Mouse (Mus musculus): ENCODE measurements around the gene Rpn2. TPM values are rescaled to one million over a fixed set of nuclear protein-coding genes. Genes with fewer than 3 reads are reported as not detected.
A peak's percentile ranks its signal among the peaks of the same experiment; 100 is the strongest.

Rpn2 gene
- polyA plus RNA-seq, 1 experiment from 2014 or later: 223 TPM

DNA sequence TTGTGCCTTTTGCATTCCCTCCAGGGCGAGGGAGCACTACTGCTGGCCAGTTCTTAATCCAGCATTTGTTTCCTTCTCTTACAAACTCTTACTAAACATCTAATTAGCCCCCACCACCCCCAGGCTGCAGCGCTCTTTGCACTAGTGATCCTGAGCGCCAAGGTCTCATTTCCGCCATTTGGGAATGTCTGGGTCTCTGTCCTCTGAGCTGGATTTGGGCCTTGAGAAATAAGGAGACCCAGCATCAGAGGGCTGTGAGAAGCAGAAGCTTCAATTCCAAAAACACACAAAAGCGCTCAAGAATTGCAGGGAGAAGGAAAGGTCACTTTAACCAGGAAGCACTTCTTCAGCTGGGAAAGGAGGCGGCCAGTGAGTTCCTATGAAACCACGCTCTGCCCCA, 60.7 kb downstream of the Rpn2 start:
- WGBS: 76% methylated on average over 7 of the region's 7 CpGs
- Histone ChIP-seq H3K4me2 (no peak overlapping the region), H3K9ac (no peak overlapping the region), H3K4me1 (replicated peaks) (peaks cover 40% of the 10 kb centered on the region), H3K27me3 (no peaks in the 10 kb centered on the region), H3K9me3 (no peaks in the 10 kb centered on the region), H3K4me3 (no peak overlapping the region), H3K36me3 (no peaks in the 10 kb centered on the region), H3K27ac (replicated peaks) (peak overlapping the region; percentile 88)
- ATAC-seq (ENCODE audit: low FRiP score, low read depth): no peak

DNA sequence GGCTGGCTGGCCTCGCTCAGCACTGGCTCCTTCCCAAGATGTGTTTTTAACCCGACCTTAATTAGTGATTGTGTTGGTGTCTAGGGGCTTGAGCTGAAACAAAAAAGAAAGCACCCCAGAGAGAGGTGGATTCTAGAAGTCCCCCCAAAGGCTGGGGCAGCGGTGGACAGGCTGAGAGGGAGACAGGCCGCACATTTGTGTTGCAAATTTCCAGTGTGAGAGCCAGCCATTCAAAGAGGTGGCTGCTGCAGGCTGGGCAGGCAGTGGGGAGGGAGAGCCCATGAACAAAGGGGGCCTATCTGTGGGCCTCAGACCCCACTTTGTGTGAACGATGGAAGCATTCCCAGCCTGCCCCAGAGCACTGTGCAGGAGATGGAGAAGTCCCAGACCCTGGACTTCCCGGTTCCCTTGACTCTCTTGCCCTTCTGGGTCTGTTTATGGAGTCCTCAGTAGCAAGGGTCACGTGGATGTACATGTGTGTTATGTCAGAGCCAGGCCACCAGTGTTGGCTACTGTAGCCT, 61.5 kb downstream of the Rpn2 start:
- no peak overlapping the region for H3K4me3 ChIP-seq
- H3K4me1 ChIP-seq (replicated peaks): peaks cover 40% of the 10 kb centered on the region
- no peak overlapping the region for H3K4me2 ChIP-seq
- H3K9ac ChIP-seq: no peak overlapping the region
- no peaks in the 10 kb centered on the region for H3K27me3 ChIP-seq
- ATAC-seq (ENCODE audit: low FRiP score, low read depth): peak; percentile 83
- 14% methylated on average over 7 of the region's 7 CpGs for WGBS
- no peaks in the 10 kb centered on the region for H3K36me3 ChIP-seq
- peak overlapping the region; percentile 88 for H3K27ac ChIP-seq (replicated peaks)
- H3K9me3 ChIP-seq: no peaks in the 10 kb centered on the region

DNA sequence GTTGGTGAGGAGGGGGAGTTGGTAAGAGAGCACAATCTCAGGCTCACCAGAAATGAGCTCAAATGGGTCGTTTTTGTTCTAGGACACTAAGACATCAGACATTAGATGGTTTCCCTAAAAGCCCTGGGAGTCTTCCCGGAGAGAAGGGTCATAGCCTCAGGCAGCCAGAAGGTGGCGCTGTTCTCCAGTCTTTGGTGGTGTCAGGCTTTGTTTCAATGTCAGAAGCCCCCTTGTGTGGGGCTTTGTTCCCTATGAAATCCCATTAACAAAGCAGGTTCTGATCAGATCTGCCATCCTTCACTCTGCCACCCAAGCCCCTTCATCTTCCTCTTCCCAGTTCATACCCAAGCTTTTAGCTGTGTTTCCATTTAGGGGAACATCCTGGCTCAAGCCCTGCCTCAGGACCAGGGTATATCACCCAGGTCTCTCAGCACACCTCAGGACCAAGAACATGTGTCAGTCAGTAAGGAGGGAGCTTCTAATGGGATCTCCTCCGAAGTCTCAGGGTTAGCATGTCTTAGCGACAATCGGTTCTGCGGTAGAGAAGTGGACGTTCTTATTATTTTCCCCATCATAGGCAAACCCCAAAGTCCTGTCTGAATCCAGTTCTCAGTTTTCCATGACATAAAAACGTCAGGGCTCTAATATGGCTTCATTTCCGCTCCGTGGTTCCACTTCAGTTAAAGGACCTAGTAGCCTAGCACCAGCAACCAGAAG, 62.9 kb downstream of the Rpn2 start:
- H3K27me3 ChIP-seq: no peaks in the 10 kb centered on the region
- H3K27ac ChIP-seq (replicated peaks): peak overlapping the region; percentile 88
- H3K4me3 ChIP-seq: no peak overlapping the region
- peak overlapping the region; percentile 26; the same call in 1 of the 2 replicates for H3K9ac ChIP-seq
- no peak overlapping the region for H3K4me2 ChIP-seq
- no peaks in the 10 kb centered on the region for H3K36me3 ChIP-seq
- no peaks in the 10 kb centered on the region for H3K9me3 ChIP-seq
- peaks cover 45% of the 10 kb centered on the region for H3K4me1 ChIP-seq (replicated peaks)
- 33% methylated on average over 11 of the region's 11 CpGs for WGBS
- peak; percentile 46; the same call in 1 of the 2 replicates for ATAC-seq (ENCODE audit: low FRiP score, low read depth)

DNA sequence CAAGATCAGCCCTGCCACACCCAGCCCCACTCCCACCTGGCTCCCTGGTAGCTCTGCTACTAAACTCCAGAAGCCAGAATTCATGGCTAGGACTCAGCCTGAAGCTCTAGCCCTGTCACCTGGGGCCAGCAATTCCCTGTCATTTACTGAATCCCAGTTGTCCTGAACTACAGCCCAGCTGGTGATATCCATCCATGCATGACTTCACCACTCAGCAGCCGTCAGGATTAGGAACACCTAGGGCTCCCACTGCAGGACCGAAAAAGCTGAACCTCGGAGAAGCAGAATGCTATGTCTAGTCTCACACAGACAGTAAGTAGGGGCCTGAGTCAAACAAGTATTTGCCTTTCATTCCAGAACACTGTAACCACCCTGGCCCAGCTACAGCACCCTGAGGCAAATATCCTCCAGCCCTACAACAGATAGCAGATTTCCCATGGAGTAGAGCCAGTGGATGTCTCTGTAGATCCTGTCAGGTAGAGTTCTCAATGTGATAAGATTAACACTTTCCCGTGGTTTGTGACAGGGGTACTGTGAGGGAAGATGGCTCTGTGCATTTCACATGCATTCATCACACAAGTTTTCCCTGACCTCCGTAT, 63.6 kb downstream of the Rpn2 start:
- 29% methylated on average over 5 of the region's 5 CpGs for WGBS
- no peaks in the 10 kb centered on the region for H3K9me3 ChIP-seq
- peak overlapping the region; percentile 88 for H3K27ac ChIP-seq (replicated peaks)
- no peak overlapping the region for H3K4me3 ChIP-seq
- H3K9ac ChIP-seq: 0 out of 2 replicates have a peak overlapping the region, but pooled peaks have one; percentile 1
- H3K27me3 ChIP-seq: no peaks in the 10 kb centered on the region
- H3K4me2 ChIP-seq: no peak overlapping the region
- peaks cover 50% of the 10 kb centered on the region for H3K4me1 ChIP-seq (replicated peaks)
- no peaks in the 10 kb centered on the region for H3K36me3 ChIP-seq
- ATAC-seq (ENCODE audit: low FRiP score, low read depth): no peak

DNA sequence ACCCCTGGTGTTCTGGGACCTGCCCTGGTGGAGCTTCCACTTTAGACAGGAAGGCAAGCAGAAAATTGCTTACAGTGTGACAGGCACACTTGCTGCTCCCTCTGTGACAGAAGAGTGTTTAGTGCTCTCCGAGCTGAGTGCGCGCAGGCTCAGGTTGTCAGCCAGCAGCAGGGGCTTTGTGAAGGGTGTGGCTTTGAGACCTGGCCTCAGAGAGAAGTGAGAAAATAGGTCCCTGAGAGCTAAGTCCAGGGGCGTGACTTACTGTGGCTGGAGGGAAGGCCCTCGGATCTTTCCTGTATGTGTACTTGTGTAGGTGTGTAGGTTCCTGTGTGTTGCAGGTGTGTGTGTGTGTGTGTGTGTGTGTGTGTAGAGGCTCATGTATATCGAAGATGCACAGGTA, 64.5 kb downstream of the Rpn2 start:
- H3K4me3 ChIP-seq: no peak overlapping the region
- H3K4me2 ChIP-seq: no peak overlapping the region
- no peaks in the 10 kb centered on the region for H3K36me3 ChIP-seq
- H3K4me1 ChIP-seq (replicated peaks): peaks cover 58% of the 10 kb centered on the region
- no peaks in the 10 kb centered on the region for H3K9me3 ChIP-seq
- ATAC-seq (ENCODE audit: low FRiP score, low read depth): no peak
- H3K27me3 ChIP-seq: no peaks in the 10 kb centered on the region
- no peak overlapping the region for H3K9ac ChIP-seq
- H3K27ac ChIP-seq (replicated peaks): peak overlapping the region; percentile 88
- 57% methylated on average over 6 of the region's 6 CpGs for WGBS

DNA sequence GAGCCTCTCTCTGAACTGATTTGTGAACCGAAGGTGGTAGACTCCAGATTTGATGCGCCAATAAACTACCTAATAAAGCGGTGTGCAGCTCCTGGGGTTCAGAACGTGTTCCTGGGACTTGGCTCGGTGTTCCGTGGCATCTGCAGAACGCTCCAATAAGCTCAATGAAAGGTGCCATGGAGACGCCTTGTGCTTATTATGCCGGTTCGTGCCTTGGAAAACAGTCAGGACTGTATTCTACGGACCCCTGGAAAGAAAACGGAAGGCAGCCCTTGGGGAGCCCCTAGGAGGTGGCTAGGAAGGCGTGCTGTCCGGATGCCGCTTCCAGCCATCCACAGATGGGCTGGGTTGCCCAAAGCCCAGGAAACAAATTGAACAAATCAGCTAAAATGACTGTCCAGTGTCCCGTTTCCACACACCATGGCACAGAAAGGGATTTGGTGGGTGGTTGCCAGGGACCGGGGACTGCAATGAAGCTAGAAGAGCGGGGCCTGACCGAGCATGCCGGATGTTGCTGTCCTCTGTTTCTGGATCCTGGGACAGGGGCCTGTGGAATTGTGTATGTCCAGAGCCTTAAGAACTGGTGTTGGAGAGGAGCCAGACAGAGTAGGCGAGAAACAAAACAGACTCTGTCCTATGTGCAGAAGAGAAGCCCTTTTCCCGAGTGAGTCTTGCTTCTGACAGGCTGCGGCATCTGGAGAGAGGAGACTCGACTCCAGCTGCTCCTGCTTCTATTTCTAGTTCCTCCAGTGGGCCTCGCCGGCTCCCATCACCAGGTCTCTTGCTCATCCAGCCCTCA, 68.7 kb downstream of the Rpn2 start, which contains the start of gene Ghrh:
TSS of gene Ghrh (minus strand) at position 146 of the 799 bp plus-strand sequence.
- Histone ChIP-seq H3K27me3 (no peaks in the 10 kb centered on the region), H3K4me1 (replicated peaks) (peaks cover 44% of the 10 kb centered on the region), H3K27ac (replicated peaks) (peak within 1 kb of the TSS; percentile 94), H3K9me3 (no peaks in the 10 kb centered on the region), H3K4me2 (peak within 1 kb of the TSS; percentile 36), H3K4me3 (no peak within 1 kb of the TSS), H3K9ac (peak within 1 kb of the TSS; percentile 26; the same call in 1 of the 2 replicates), H3K36me3 (no peaks in the 10 kb centered on the region)
- ATAC-seq (ENCODE audit: low FRiP score, low read depth): peak; percentile 82
- WGBS: 21% methylated on average over 26 of the region's 26 CpGs

DNA sequence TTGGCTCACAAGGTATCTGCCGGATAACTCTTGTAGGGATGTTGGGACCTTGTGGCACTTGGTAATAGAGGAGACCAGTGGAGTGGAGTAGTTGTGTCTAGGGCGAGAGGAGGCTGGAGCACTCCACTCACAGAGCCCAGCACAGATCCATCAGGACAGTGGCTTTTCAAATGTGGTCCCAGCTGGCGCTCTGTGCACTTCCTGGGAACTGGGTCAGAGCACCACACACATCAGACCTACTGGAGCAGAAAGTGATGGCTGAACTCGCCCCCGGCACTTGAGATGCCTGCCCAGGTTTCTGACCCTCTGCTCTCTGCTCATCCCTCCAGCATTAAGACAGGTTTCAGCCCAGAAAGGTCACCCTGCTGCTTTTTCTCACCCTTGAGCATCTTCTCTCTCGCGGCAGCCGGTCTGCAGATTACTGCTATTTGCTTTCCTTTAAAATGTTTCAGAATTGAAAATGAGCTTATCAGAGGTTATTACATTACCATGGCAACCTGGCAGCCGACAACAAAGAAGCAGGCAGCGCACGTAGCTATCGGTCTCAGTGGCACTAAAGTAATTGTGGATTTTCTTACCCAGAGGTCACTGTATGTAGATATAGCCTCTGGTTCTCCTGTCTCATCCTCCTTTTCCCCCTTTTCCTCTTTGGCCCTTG, 70.4 kb downstream of the Rpn2 start:
- H3K9me3 ChIP-seq: no peaks in the 10 kb centered on the region
- peak overlapping the region; percentile 31 for H3K4me2 ChIP-seq
- H3K4me1 ChIP-seq (replicated peaks): peaks cover 35% of the 10 kb centered on the region
- H3K4me3 ChIP-seq: no peak overlapping the region
- H3K27ac ChIP-seq (replicated peaks): peak overlapping the region; percentile 94
- H3K9ac ChIP-seq: peak overlapping the region; percentile 8; the same call in 1 of the 2 replicates
- H3K27me3 ChIP-seq: no peaks in the 10 kb centered on the region
- 26% methylated on average over 12 of the region's 12 CpGs for WGBS
- H3K36me3 ChIP-seq: no peaks in the 10 kb centered on the region
- ATAC-seq (ENCODE audit: low FRiP score, low read depth): peak; percentile 46; the same call in 1 of the 2 replicates

DNA sequence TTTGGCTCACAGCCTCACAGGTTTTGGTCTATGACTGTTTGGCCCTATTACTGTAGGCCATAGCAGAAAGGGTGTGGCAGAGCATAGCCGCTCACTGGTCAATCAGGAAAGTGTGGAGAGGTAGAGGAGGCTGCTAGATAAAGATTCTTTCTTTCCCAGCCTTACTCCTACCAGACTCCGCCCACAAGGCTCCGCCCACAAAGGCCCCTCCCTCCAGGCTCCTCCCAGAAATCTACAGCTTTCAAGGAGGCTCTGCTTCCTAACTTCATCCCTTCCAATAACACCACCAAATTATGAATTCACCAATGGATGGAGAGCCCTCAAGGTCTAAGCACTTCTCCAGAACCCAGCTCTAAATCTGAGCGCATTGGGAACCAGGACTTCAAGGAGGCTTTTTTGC, 74.4 kb downstream of the Rpn2 start:
- no peak for ATAC-seq (ENCODE audit: low FRiP score, low read depth)
- Histone ChIP-seq H3K4me3 (no peak overlapping the region), H3K27ac (replicated peaks) (no peak overlapping the region), H3K36me3 (no peaks in the 10 kb centered on the region), H3K4me1 (replicated peaks) (peaks cover 17% of the 10 kb centered on the region), H3K4me2 (no peak overlapping the region), H3K9me3 (no peaks in the 10 kb centered on the region), H3K27me3 (no peaks in the 10 kb centered on the region), H3K9ac (no peak overlapping the region)
- 79% methylated on average over 4 of the region's 4 CpGs for WGBS

DNA sequence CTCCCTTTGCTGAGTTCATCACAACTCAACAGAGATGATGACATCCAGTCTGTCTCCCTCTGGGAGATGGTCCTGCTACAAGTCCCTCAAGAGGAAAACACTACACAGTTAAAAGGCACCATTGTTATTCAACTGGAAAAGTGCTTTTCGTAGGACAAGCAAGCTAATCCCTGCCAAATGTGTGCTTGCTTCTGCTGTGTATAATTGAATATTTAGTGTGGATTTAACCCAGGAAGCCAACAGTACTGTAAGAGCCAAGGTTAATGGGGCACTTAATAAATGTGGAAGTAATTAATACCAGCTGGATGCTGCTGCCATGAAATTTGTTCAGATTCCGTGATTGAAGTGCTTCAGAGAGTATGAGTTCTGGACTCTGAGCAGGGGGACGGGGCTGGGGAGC, 75.3 kb downstream of the Rpn2 start:
- Histone ChIP-seq H3K27me3 (no peaks in the 10 kb centered on the region), H3K4me2 (no peak overlapping the region), H3K27ac (replicated peaks) (peak overlapping the region; percentile 17; the same call in 1 of the 2 replicates), H3K4me3 (no peak overlapping the region), H3K4me1 (replicated peaks) (peaks cover 9% of the 10 kb centered on the region), H3K36me3 (no peaks in the 10 kb centered on the region), H3K9me3 (no peaks in the 10 kb centered on the region), H3K9ac (no peak overlapping the region)
- 60% methylated on average over 3 of the region's 3 CpGs for WGBS
- no peak for ATAC-seq (ENCODE audit: low FRiP score, low read depth)

DNA sequence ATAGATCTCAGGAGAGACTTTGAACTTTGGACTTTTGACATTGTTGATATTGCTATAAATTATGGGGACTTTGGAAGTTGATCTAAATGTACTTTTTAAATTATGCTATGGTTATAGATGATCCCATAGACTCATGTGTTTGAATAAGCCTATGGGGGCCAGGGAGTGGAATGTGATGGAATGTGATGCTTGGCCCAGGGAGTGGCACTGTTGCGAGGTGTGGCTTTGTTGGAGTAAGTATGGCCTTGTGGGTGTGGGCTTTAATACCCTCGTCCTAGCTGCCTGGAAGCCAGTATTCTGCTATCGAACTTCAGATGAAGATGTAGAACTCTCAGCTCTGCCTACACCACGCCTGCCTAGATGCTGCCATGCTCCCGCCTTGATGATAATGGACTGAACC, 81.2 kb downstream of the Rpn2 start:
- Histone ChIP-seq H3K4me1 (replicated peaks) (no peaks in the 10 kb centered on the region), H3K9me3 (no peaks in the 10 kb centered on the region), H3K36me3 (no peaks in the 10 kb centered on the region), H3K27me3 (no peaks in the 10 kb centered on the region), H3K4me2 (no peak overlapping the region), H3K9ac (no peak overlapping the region), H3K27ac (replicated peaks) (no peak overlapping the region), H3K4me3 (no peak overlapping the region)
- 93% methylated on average over 5 of the region's 5 CpGs for WGBS
- ATAC-seq (ENCODE audit: low FRiP score, low read depth): no peak

DNA sequence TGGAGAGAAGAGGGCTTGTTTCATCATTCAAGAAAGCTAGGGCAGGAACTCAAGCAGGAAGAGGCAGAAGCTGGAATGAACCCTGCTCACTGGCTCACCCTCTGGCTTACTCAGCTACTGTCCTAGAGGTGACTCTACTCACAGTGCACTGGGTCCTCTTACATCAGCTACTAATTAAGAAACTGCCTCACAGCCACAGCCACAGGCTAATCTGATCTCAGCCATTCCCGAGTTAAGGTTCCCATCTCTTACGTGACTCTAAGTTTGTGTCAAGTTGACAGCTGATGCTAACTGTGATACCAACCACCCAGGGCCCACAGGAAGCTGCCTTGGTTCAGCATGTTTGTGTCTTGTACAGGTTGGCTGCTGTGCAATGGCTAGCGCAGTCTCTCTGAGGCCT, 84.2 kb downstream of the Rpn2 start:
- ATAC-seq (ENCODE audit: low FRiP score, low read depth): no peak
- WGBS: 88% methylated on average over 3 of the region's 3 CpGs
- H3K27me3 ChIP-seq: no peaks in the 10 kb centered on the region

More for the DNA sequence above, 84.2 kb downstream of the Rpn2 start:
- Histone ChIP-seq H3K27ac (replicated peaks) (no peak overlapping the region), H3K4me3 (no peak overlapping the region), H3K4me2 (no peak overlapping the region), H3K36me3 (no peaks in the 10 kb centered on the region), H3K9me3 (no peaks in the 10 kb centered on the region), H3K4me1 (replicated peaks) (peaks cover 7% of the 10 kb centered on the region), H3K9ac (no peak overlapping the region)

Measured in hindbrain, embryonic 15.5 days (tissue).